Mouse (Mus musculus) bone marrow macrophage, adult 2 months (primary cell): Measurements from ENCODE around the gene Pax2.

Experiments
- CTCF ChIP-seq: IDR thresholded peaks from 2 replicates; pipeline ENCODE4 v1.5.1; 2012; ENCODE audit warnings: low read depth, mild to moderate bottlenecking, low read length, moderate library complexity
- POLR2A ChIP-seq: IDR thresholded peaks from 2 replicates; pipeline ENCODE4 v1.6.1; 2012; ENCODE audit warnings: mild to moderate bottlenecking, low read depth, low read length, borderline replicate concordance

- TF ChIP-seq CTCF (no peak), POLR2A (no peak)
Observed at GRCm38 (mm10) chr19:44874186-44874898, 118.5 kb downstream of the Pax2 start.
